Mouse (Mus musculus) midbrain, postnatal 0 days (tissue): ENCODE measurements around the gene Cul7. TPM values are rescaled to one million over a fixed set of nuclear protein-coding genes. Genes with fewer than 3 reads are reported as not detected.

Source experiments
- ATAC-seq: fragments of 200-750 bp; cut with Nextera tagmentation; 2 replicates; pipeline ENCODE4 v1.8.0; 2017; ENCODE audit warnings: moderate number of reproducible peaks, mild to moderate bottlenecking, moderate TSS enrichment, moderate library complexity; ENCODE audit not compliant: low FRiP score
- DNase-seq: peaks from one replicate; pipeline ENCODE4 v3.0.0-alpha.2; 2015; ENCODE audit warnings: low spot score
- H3K27ac ChIP-seq: fragments of 300-500 bp; sonication (generic); 2 replicates; pipeline ENCODE4 v1.5.1; 2014; ENCODE audit warnings: low read depth, mild to moderate bottlenecking, low read length, mixed read lengths
- H3K27me3 ChIP-seq: fragments of 300-500 bp; sonication (generic); 2 replicates; pipeline ENCODE4 v1.6.1; 2014; ENCODE audit warnings: low read length, control low read depth, mixed read lengths; ENCODE audit not compliant: insufficient read depth
- H3K36me3 ChIP-seq: fragments of 300-500 bp; sonication (generic); 2 replicates; pipeline ENCODE4 v1.6.1; 2014; ENCODE audit warnings: low read length, control low read depth, mixed read lengths; ENCODE audit not compliant: insufficient read depth
- H3K4me1 ChIP-seq: fragments of 300-500 bp; sonication (generic); 2 replicates; pipeline ENCODE4 v1.6.1; 2014; ENCODE audit warnings: mild to moderate bottlenecking, control low read depth, antibody characterized with exemption, low read length, mixed read lengths; ENCODE audit not compliant: insufficient read depth
- H3K4me2 ChIP-seq: fragments of 300-500 bp; sonication (generic); 2 replicates; pipeline ENCODE4 v1.6.1; 2014; ENCODE audit warnings: low read depth, mild to moderate bottlenecking, low read length, mixed read lengths; ENCODE audit not compliant: poor library complexity, severe bottlenecking
- H3K4me3 ChIP-seq: fragments of 300-500 bp; sonication (generic); 2 replicates; pipeline ENCODE4 v1.5.1; 2014; ENCODE audit warnings: low read depth, mild to moderate bottlenecking, low read length, moderate library complexity
- H3K9ac ChIP-seq: fragments of 300-500 bp; sonication (generic); replicated peaks from 2 replicates; pipeline ENCODE4 v1.6.1; 2014; ENCODE audit warnings: mild to moderate bottlenecking, low read length, moderate library complexity, mixed read lengths; ENCODE audit not compliant: poor library complexity, severe bottlenecking
- H3K9me3 ChIP-seq: fragments of 300-500 bp; sonication (generic); 2 replicates; pipeline ENCODE4 v1.6.1; 2016; ENCODE audit warnings: low read length, control low read depth
- CTCF ChIP-seq: IDR thresholded peaks from 2 replicates; pipeline ENCODE4 v1.5.1; 2016; ENCODE audit warnings: antibody characterized with exemption, mild to moderate bottlenecking
- WGBS: fragments of 180-500 bp; shearing (Covaris S2); extraction: QIAGEN DNeasy Blood & Tissue Kit; methylation state at CpG from one replicate; pipeline ENCODE4 v1.1.7; 2014; 5-methylcytosine and 5-hydroxymethylcytosine counted together
- polyA plus RNA-seq: library from polyadenylated mRNA; unstranded; fragments of >200 nt; fragmentation: Nextera tagmentation; extraction: Ambion mirVana; gene quantifications from 2 replicates; pipeline ENCODE4 v1.2.1, GENCODE M21; 2015
- total RNA-seq: library from RNA; depleted of rRNA; stranded (reverse); fragments of >200 nt; gene quantifications from 2 replicates; pipeline ENCODE4 v1.2.3, GENCODE M21; 2014

The Cul7 gene
- total and polyA plus RNA-seq, 2 experiments from 2014 or later: 26.6 to 92.4 TPM

- H3K27ac ChIP-seq: no peak overlapping the region
- H3K9ac ChIP-seq: no peak overlapping the region
- peaks cover 4% of the 10 kb centered on the region; the same call in 1 of the 2 replicates for H3K4me1 ChIP-seq
- TF ChIP-seq CTCF: no peak
- H3K4me2 ChIP-seq: no peak overlapping the region
- WGBS: 97% methylated on average over 6 of the region's 6 CpGs
- H3K9me3 ChIP-seq: no peaks in the 10 kb centered on the region
- H3K36me3 ChIP-seq: peaks cover 41% of the 10 kb centered on the region
- no peak overlapping the region for H3K4me3 ChIP-seq
- no peak for DNase-seq
- no peak for ATAC-seq
- H3K27me3 ChIP-seq: no peaks in the 10 kb centered on the region
Measured at GRCm38 (mm10) chr17:46685913-46686312, 35.8 kb downstream of the Cul7 start.

- DNase-seq (no peak), ATAC-seq (no peak)
- Histone ChIP-seq H3K36me3 (peaks cover 14% of the 10 kb centered on the region), H3K27ac (no peak overlapping the region), H3K4me1 (no peaks in the 10 kb centered on the region), H3K27me3 (no peaks in the 10 kb centered on the region), H3K9ac (no peak overlapping the region), H3K9me3 (no peaks in the 10 kb centered on the region), H3K4me3 (no peak overlapping the region), H3K4me2 (no peak overlapping the region)
- TF ChIP-seq CTCF: no peak
- 94% methylated on average over 12 of the region's 12 CpGs for WGBS
Measured at GRCm38 (mm10) chr17:46690665-46691064, 40.5 kb downstream of the Cul7 start.

GRCm38 (mm10) chr17:46691390-46691789 is 41.3 kb downstream of the Cul7 start:
- H3K9ac ChIP-seq: no peak overlapping the region
- no peak overlapping the region for H3K4me3 ChIP-seq
- no peak overlapping the region for H3K27ac ChIP-seq
- H3K4me2 ChIP-seq: no peak overlapping the region
- H3K9me3 ChIP-seq: no peaks in the 10 kb centered on the region
- ATAC-seq (no peak), DNase-seq (no peak)
- TF ChIP-seq CTCF: 0 out of 2 replicates have a peak, but pooled peaks have one; percentile 4
- 90% methylated on average over 2 of the region's 2 CpGs for WGBS
- peaks cover 6% of the 10 kb centered on the region for H3K36me3 ChIP-seq
- no peaks in the 10 kb centered on the region for H3K27me3 ChIP-seq
- no peaks in the 10 kb centered on the region for H3K4me1 ChIP-seq

- Histone ChIP-seq H3K36me3 (peaks cover 14% of the 10 kb centered on the region), H3K4me3 (no peak overlapping the region), H3K4me2 (no peak overlapping the region), H3K4me1 (no peaks in the 10 kb centered on the region), H3K9me3 (no peaks in the 10 kb centered on the region), H3K27me3 (no peaks in the 10 kb centered on the region), H3K27ac (no peak overlapping the region), H3K9ac (no peak overlapping the region)
- DNase-seq (no peak), ATAC-seq (no peak)
- WGBS: 56% methylated on average over 1 of the region's 1 CpGs
- TF ChIP-seq CTCF: no peak
Measured at GRCm38 (mm10) chr17:46694517-46695063, 44.5 kb downstream of the Cul7 start.

- 90% methylated on average over 6 of the region's 6 CpGs for WGBS
- Histone ChIP-seq H3K36me3 (peaks cover 18% of the 10 kb centered on the region), H3K4me1 (peaks cover 10% of the 10 kb centered on the region), H3K4me2 (no peak overlapping the region), H3K9me3 (no peaks in the 10 kb centered on the region), H3K4me3 (no peak overlapping the region), H3K27ac (no peak overlapping the region), H3K9ac (no peak overlapping the region), H3K27me3 (no peaks in the 10 kb centered on the region)
- TF ChIP-seq CTCF: no peak
- DNase-seq: no peak
- ATAC-seq: no peak
Measured at GRCm38 (mm10) chr17:46698515-46698914, 48.4 kb downstream of the Cul7 start.

GRCm38 (mm10) chr17:46699245-46699644 is 49.1 kb downstream of the Cul7 start:
- WGBS: 90% methylated on average over 5 of the region's 5 CpGs
- peaks cover 15% of the 10 kb centered on the region for H3K4me1 ChIP-seq
- DNase-seq: no peak
- no peak for ATAC-seq
- no peak overlapping the region for H3K27ac ChIP-seq
- no peak overlapping the region for H3K9ac ChIP-seq
- H3K4me2 ChIP-seq: no peak overlapping the region
- peaks cover 18% of the 10 kb centered on the region for H3K36me3 ChIP-seq
- no peaks in the 10 kb centered on the region for H3K9me3 ChIP-seq
- no peaks in the 10 kb centered on the region for H3K27me3 ChIP-seq
- no peak for TF ChIP-seq CTCF
- H3K4me3 ChIP-seq: no peak overlapping the region
